Mouse (Mus musculus): ENCODE results near the gene Fbn1.
A peak's percentile ranks its signal among the peaks of the same experiment; 100 is the strongest.

Gene Fbn1

DNA sequence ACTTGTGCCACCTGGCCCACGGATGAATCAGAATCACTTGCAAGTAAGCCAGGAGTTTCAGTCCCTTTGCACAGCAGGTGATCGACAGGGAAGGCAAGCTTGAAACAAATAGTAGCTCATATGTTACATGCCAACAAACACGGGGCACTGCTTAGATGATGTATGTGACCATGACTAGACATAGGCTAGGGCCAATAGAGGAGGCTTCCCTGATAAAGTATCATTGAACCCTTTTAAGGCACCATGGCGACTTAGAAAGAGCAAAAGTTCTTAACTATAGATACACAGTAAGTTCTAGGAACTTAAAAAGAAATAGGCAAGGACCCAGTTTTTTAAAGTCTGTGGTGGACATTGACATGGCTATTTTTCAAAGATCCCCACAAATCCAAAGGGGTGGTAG lies at the start of gene Fbn1:
Fbn1 (minus strand) TSS at position 101 of the 400 bp plus-strand sequence.
- DNase-seq = no peak

DNA sequence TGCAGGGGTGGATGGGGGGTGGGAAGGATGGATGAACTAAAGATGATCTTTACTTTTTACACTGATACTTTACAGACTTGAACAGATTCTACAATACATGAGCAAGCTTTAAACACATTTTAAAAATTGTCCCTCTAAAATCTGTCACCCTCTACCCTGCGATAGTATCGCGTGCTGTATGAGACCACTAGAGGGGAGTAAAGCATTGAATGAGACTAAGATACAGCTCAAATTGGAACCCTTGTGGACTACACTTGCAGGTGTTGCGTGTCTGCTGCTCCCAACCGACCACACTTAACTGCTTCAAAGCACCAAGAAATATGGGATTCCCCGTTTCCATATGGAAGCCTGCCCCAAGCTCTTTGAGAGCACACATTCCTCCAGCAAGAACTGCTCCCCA lies 48.0 kb upstream of the Fbn1 start:
- no peak for DNase-seq

DNA sequence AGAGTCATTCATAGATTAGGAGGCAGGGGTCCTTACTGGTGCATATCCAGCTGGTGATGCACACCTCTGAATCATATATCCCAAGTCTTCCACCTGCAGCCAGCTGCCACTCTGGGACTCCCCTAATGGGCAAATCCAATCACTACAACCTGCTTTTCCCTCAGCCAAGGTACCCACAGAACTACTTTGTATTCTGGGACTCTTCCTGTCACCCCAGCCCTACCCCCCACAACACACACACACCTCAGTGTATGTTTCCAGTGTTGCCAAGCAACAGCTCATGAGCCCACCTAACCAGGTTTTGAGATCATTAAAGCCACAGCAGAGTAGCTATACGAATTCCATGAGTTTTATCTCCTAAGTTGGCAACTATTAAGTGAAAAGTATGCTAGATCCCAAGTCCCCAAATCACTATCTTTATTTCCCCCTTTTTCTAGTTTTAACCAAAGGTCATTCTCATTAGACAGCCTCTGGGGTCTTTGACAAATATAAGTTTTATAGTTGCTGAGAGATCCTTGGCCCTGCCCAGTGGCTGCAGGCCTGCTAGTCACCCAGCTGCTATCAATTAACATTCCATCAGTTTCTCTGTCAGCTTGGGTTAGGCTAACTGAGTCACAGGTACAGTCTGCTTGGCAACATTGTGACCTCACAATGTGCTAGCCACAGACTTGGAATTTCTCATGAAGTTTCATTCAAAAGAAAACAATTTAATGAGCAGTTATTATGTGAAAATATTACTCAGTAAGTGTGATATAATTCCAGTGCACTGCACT lies 41.2 kb upstream of the Fbn1 start:
- DNase-seq = no peak

DNA sequence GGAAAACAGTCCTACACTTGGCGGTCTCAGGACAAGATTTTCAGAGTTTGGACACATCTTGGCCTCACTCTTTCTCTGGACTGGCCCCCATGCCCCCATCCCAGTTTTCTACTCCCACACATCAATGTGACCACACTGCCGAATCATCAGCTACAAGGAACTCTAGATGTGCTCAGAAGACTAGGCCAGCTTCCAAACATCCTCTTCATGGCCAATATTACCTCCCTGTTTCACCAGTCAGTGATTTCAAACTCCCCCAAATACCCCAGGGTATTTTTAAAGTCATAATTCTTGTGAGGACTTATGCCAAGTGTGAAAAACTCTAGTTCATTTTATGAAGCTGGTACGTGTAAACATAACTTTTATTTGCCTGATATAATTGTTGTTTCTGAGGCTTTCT lies 37.2 kb upstream of the Fbn1 start:
- no peak for DNase-seq

DNA sequence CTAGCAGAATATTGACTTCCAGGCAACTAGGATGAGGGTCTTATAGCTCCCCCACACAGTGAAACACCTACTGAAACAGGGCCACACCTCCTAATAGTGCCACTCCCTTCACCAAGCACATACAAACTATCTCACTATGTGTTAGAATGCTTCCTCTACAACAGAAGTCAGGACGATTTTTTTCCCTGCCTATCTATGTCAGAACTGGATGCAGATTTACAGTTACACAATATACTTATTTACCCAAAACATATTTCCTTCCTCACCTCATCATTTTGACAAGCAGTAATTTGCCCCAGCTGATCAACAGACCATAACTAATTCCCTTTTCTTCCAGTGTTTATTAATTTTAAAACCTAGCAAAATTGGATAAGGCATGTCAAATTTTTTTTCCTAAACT lies 35.9 kb upstream of the Fbn1 start:
- no peak for DNase-seq

DNA sequence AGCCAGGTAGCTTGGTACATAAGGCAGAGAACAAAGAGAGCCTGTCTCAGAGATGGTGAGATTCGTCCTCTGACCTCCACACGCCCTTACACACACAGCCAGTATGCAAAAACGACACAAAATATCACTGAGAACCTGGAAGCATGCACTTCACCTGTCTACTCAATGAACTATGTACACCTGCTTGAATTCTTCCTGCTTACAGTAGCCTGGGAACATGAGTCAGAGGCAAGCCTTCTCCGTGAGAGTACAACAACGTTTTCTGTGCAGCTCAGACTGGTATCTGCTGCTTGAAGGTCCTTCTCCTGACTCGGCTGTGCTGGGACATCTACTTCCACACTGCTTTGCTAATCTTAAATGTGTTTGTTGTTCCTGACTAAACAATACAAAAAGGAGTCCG lies 33.7 kb upstream of the Fbn1 start:
- no peak for DNase-seq

DNA sequence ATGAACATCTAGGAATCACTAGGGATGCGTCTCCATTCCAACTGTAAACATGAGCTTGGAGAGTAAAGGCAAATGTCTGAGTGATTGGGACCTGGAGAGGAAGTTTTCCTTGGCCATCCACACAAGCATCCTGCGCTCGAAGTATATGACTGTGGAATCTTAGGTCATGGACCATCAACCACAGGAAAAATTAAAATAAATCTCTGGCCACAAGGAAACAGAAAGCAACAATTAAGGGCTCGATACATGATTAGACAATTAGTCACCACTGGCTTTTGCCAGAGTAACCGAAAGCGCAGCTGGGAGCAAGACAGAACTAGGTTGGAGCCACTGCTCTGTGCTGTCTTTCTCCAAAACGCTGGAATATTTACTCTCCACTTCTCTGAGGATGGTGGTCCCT lies 32.8 kb upstream of the Fbn1 start:
- DNase-seq = no peak

GRCm38 (mm10) chr2:125539640-125540039 lies 31.8 kb upstream of the Fbn1 start:
- no peak for DNase-seq

DNA sequence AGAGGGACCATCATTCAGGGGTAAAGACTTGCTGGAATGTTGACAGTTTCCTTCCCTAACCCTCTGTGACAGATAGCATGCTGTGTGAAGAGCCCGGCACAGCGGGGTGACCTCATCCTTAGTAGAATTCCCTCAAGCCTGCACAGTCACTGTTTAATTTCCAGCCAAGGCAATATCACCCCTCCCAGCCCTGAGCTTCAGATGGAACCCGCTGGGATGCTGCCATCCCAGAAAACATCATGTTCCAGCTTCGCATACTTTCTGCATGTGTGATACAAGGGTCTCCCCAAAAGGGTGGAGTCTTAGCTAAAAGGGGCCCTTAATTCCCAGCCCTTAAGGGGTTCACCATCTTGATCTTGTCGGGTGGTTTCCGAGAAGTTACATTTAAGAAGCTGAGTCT lies 22.9 kb upstream of the Fbn1 start:
- no peak for DNase-seq

DNA sequence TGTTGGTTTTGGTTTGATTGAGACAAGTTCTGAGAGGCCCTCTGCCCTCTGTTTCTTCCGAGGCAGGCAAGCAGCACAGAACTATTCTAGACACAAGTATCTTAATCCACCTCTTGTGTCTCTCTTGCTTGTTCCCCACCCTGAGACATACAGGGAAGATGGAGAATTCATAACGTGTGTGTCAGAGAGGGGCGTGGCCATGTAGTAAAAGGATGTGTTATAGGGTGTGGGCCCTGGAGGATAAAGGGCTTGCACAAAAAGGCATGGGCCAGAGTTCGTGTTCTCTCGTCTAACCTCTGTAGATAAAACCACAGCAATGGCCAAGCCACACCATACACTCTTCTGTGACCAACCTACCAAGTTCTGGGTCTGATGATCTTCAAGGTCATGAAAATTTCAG lies 18.8 kb upstream of the Fbn1 start:
- no peak for DNase-seq

DNA sequence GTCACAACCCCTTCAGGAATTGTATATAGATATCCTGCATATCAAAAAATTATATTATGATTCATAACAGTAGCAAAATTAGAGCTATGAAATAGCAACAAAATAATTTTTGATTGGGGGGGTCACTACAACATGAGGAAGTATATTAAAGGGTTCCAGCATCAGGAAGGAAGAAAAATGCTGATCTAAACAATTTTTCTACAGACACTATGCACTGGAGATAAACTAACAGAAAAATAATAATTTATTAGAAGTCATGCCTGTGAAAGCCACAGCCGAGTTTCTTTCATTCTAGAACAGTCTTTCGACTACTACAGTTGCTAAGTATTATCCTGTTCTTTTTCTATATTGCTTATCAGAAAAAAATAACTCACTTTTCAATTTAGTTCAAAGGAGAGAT lies 17.7 kb upstream of the Fbn1 start:
- DNase-seq = no peak

- DNase-seq = no peak
These were observed 8.8 kb upstream of the Fbn1 start for GRCm38 (mm10) chr2:125516594-125516993.

DNA sequence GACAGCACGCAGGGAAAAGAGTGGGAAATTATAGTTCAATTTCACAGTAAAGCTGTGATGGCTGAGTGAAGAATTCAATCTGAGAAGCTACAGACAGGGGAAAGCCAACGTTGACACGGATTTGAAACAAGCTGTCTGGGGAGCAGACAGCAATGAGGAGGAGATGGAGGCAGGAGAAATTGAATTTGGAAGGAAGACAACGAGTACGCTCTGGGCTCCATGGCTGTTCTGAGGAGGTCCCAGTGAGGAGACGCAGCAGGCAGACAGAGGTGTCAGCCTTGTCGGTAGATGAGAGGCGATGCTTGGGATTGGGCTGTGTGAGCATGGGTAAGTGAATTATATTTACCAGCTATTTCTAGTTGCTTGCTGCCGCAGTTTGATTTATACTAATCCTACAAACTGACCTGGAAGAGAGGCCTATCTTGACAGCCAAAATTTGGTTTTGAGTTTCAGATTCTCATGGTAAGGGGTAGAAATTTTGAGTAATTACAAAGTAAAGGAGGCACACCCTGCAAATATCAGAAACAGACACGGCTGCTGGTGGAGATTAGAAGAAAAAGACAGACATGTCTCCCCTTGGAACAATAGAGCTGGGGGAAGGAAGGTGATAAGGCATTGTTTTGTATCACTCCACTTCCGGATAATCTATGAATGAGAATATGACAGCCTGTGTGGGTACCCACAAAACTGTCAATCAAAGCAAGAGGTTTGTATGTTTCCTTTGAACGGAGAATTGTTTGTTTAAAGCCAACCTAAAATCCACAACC lies 7.7 kb upstream of the Fbn1 start:
- DNase-seq = no peak

- DNase-seq = no peak
These were observed 6.6 kb upstream of the Fbn1 start for GRCm38 (mm10) chr2:125514391-125514790.

GRCm38 (mm10) chr2:125512544-125512943 lies 4.8 kb upstream of the Fbn1 start:
- no peak for DNase-seq

GRCm38 (mm10) chr2:125511898-125512297 lies 4.1 kb upstream of the Fbn1 start:
- no peak for DNase-seq

- no peak for DNase-seq
These were observed 3.0 kb upstream of the Fbn1 start for GRCm38 (mm10) chr2:125510752-125511151.

DNA sequence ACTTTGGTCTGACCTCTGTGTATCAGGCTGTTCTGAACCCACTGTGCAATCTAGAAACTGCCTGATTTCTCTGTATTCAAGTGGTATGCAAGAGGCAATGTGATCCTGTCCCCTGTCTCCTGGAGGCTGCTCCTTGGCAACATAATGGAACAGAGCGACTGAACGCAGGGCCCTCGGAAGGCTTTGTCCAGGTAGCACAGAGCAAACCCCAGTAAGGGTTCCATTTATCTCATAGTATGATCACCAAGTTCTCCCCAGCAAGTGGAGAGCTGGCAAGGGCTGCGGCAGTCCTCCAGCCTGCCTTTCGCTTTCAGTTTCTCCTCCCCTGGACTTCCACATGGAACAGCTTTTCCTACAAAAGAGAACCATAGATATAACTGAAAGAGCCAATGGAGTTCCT lies 588 bp upstream of the Fbn1 start:
- DNase-seq = no peak

- DNase-seq = no peak
These were observed 1.3 kb downstream of the Fbn1 start for GRCm38 (mm10) chr2:125506316-125507054.

DNA sequence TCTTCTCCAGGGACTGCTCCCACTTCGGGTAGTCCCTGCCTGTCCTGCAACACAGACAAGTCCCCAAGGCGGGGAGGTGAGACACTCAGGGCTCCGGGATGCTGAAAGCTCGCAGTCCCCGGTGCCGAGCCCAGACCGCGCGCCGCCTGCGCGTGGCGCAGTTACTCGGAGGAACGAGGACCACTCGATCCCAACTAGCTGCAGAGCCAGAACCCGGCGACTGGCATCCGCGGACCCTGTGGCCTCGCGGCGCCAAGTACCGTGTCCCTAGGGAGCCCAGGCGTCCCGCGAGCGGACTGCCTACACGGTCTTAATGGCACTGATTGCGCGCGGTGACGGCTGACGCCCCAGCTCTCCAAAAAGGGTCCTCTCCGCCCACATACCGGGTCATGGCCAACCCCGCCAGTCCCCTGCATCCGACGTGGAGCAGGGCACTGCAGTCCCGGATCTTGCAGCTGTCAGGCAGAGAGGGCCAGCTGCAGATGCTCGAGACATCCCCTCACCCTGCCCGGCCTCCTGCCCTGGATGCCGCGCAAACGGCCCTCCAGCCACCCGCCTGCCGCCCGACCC lies 2.0 kb downstream of the Fbn1 start:
- DNase-seq = peak; percentile 3

- DNase-seq = peak; percentile 2
These were observed 2.6 kb downstream of the Fbn1 start, which contains the start of gene Gm9913 for GRCm38 (mm10) chr2:125505006-125505745. Gene Gm9913 (plus strand): TSS chr2:125505089.

DNA sequence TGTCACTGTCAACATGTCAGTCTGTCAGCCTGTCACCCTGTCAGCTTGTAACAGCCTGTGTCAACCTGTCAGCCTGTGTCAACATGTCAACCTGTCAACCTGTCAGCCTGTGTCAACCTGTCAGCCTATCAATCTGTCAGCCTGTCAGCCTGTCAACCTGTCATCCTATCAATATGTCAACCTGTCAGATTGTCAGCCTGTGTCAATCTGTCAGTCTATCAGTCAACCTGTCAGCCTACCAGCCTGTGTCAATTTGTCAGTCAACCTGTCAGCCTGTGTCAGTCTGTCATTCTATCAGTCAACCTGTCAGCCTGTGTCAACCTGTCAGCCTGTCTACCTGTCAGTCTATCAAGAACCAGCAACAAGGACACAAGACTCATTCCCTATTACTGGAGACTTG lies 6.3 kb downstream of the Fbn1 start:
- no peak for DNase-seq

- no peak for DNase-seq
These were observed 9.6 kb downstream of the Fbn1 start for GRCm38 (mm10) chr2:125498216-125498615.
